Mouse (Mus musculus): Measurements from ENCODE around the gene Rnf216.

GRCm38 (mm10) chr5:143056191-143056880 lies 56.5 kb downstream of the Rnf216 start:
- no peak for TF ChIP-seq POLR2A (IDR thresholded peaks at IDR 0.05; ENCODE audit: insufficient read depth, low read depth, low read length)
- no peak for TF ChIP-seq CTCF (IDR thresholded peaks at IDR 0.05; ENCODE audit: insufficient read depth, low read depth, low read length)

All from olfactory bulb, adult 2 months (tissue).